ENCODE assay signal across 10 mouse cellular contexts in the genomic region with DNA sequence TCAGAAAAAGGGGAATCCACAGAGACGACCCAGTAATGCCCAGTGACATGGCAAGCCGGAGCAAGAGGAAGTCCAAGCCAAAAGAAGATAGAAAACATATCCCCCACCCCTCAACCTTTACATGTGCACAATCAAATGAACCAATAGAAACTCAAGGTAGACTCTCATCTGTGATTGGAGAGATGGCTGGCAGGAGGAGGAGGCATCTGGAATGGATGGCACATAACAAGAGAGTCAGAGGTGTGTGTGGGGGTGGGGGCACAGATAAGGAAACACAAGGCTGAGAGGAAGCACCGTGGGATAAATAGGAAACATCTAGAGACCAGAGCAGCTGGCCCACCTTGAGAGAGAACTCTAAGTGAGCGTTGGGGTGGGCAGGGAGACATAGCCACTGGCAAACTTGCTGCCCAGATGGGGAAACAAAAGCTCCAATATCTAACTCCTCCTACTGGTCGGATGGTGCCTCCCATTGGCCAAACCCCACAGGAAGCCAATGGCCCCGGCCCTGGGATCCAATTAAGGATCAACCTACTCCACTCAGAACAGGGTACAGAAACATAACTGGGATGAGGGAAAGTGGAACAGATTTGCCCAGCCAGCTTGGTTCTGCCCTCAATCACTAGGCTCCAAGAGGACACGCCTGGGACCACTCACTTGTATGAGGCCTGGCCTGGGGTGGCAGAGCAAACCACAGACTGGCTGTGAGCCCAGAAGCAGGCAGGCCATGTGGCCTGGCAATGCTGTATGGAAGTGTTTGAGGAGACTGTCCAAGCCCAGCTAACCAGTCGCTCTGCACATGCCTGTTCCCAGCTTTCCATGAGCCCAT.
A peak's percentile ranks its signal among the peaks of the same experiment; 100 is the strongest.
DNase-seq lines count a peak whose midpoint lies in the region; ATAC-seq and TF ChIP-seq lines count a peak whose summit lies in the region.
"Had no signal": no experiment of that assay in that cellular context is flagged by ENCODE, and none has a peak within 500 bp of the region (broad histone marks: within the 10 kb centered on the region; RNA-seq: fewer than 3 reads in every experiment).

No protein-coding gene starts in this region.

- DNase-seq in CD4-positive, CD25-positive, alpha-beta regulatory T cell, adult 2 months (ENCODE audit: low read depth, low spot score) = peak; percentile 2
- peak; percentile 61 for DNase-seq in brain, adult 2 months (ENCODE audit: low read depth, low spot score)
- DNase-seq in lung, postnatal 0 days (ENCODE audit: low spot score) = no peak
- no peak for DNase-seq in urinary bladder, postnatal 10 days (ENCODE audit: low spot score)
- DNase-seq in urinary bladder, postnatal 4 days (ENCODE audit: low spot score in 2 of 2) = no peak

- TF ChIP-seq CTCF in intestine, postnatal 0 days (IDR thresholded peaks at IDR 0.05; ENCODE audit: low read depth) = no peak
- TF ChIP-seq CTCF in lung, postnatal 0 days (IDR thresholded peaks at IDR 0.05) = no peak

- ATAC-seq in CD4-positive, CD25-positive, alpha-beta regulatory T cell, adult 4 months = no peak
- no peak for ATAC-seq in intestine, embryonic 16.5 days
- no peak for ATAC-seq in intestine, postnatal 0 days
- ATAC-seq in lung, postnatal 0 days = peak; percentile 36
- ATAC-seq: forebrain, embryonic 13.5 days had no signal

- no peaks in the 10 kb centered on the region for H3K9me3 ChIP-seq in intestine, embryonic 16.5 days (ENCODE audit: control insufficient read depth, low read length)
- H3K9me3 ChIP-seq in intestine, postnatal 0 days (ENCODE audit: control insufficient read depth) = no peaks in the 10 kb centered on the region
- no peaks in the 10 kb centered on the region for H3K9me3 ChIP-seq in lung, postnatal 0 days (ENCODE audit: low read length)
- H3K9me3 ChIP-seq: forebrain, embryonic 13.5 days; neural tube, embryonic 13.5 days had no signal

- 51% methylated on average over 8 of the region's 8 CpGs for WGBS in intestine, embryonic 16.5 days
- WGBS in intestine, postnatal 0 days = 61% methylated on average over 8 of the region's 8 CpGs
- 49% methylated on average over 8 of the region's 8 CpGs for WGBS in lung, postnatal 0 days

- H3K36me3 ChIP-seq in intestine, embryonic 16.5 days (ENCODE audit: control insufficient read depth, insufficient read depth, low read length) = no peaks in the 10 kb centered on the region
- no peaks in the 10 kb centered on the region for H3K36me3 ChIP-seq in intestine, postnatal 0 days (ENCODE audit: control insufficient read depth, insufficient read depth)
- H3K36me3 ChIP-seq in lung, postnatal 0 days (ENCODE audit: insufficient read depth, low read length) = no peaks in the 10 kb centered on the region
- H3K36me3 ChIP-seq: neural tube, embryonic 13.5 days had no signal

- H3K4me3 ChIP-seq in intestine, embryonic 16.5 days (ENCODE audit: low read length) = no peak overlapping the region
- H3K4me3 ChIP-seq in intestine, postnatal 0 days (ENCODE audit: low read depth, low read length) = no peak overlapping the region
- no peak overlapping the region for H3K4me3 ChIP-seq in lung, postnatal 0 days (ENCODE audit: low read depth, low read length)
- H3K4me3 ChIP-seq: forebrain, embryonic 13.5 days; neural tube, embryonic 13.5 days had no signal

- H3K9ac ChIP-seq in intestine, embryonic 16.5 days (ENCODE audit: low read depth, low read length) = no peak overlapping the region
- H3K9ac ChIP-seq in intestine, postnatal 0 days (ENCODE audit: low read depth, low read length) = no peak overlapping the region
- H3K9ac ChIP-seq in lung, postnatal 0 days (replicated peaks; ENCODE audit: low read depth) = no peak overlapping the region
- H3K9ac ChIP-seq: forebrain, embryonic 13.5 days; neural tube, embryonic 13.5 days had no signal

- TF ChIP-seq EP300 in lung, postnatal 0 days (IDR thresholded peaks at IDR 0.05) = no peak

- H3K27me3 ChIP-seq in intestine, embryonic 16.5 days (replicated peaks; ENCODE audit: control insufficient read depth, insufficient read depth, low read length) = peaks cover 12% of the 10 kb centered on the region; the same call in 1 of the 2 replicates
- H3K27me3 ChIP-seq in intestine, postnatal 0 days (replicated peaks; ENCODE audit: control insufficient read depth, insufficient read depth, low read length) = 0 out of 2 replicates have a peak, but pooled peaks cover 7% of the 10 kb centered on the region
- no peaks in the 10 kb centered on the region for H3K27me3 ChIP-seq in lung, postnatal 0 days (replicated peaks; ENCODE audit: insufficient read depth, low read length)

- H3K4me2 ChIP-seq in intestine, embryonic 16.5 days (ENCODE audit: low read depth, low read length) = no peak overlapping the region
- H3K4me2 ChIP-seq in intestine, postnatal 0 days (replicated peaks; ENCODE audit: low read depth) = no peak overlapping the region
- H3K4me2 ChIP-seq in lung, postnatal 0 days (replicated peaks; ENCODE audit: low read depth, low read length) = no peak overlapping the region
- H3K4me2 ChIP-seq: forebrain, embryonic 13.5 days; neural tube, embryonic 13.5 days had no signal

- H3K27ac ChIP-seq in intestine, embryonic 16.5 days (ENCODE audit: low read length) = peak overlapping the region; percentile 19
- no peak overlapping the region for H3K27ac ChIP-seq in intestine, postnatal 0 days (ENCODE audit: low read depth, low read length)
- H3K27ac ChIP-seq in lung, postnatal 0 days (ENCODE audit: low read length) = no peak overlapping the region
- H3K27ac ChIP-seq: forebrain, embryonic 13.5 days; neural tube, embryonic 13.5 days had no signal

- 0 out of 2 replicates have a peak, but pooled peaks cover 4% of the 10 kb centered on the region for H3K4me1 ChIP-seq in intestine, embryonic 16.5 days (ENCODE audit: control insufficient read depth, insufficient read depth, low read length)
- no peaks in the 10 kb centered on the region for H3K4me1 ChIP-seq in intestine, postnatal 0 days (replicated peaks; ENCODE audit: control insufficient read depth, insufficient read depth, low read length)
- no peaks in the 10 kb centered on the region for H3K4me1 ChIP-seq in lung, postnatal 0 days (ENCODE audit: insufficient read depth, low read depth, low read length)

Comparison
In these comparisons a context has a peak if more than half of its experiments do, and no peak if none do; other contexts are left out.
1. DNase-seq: peak in CD4-positive, CD25-positive, alpha-beta regulatory T cell, adult 2 months (single experiment) and brain, adult 2 months (single experiment); none in lung, postnatal 0 days (single experiment), urinary bladder, postnatal 10 days (single experiment) and urinary bladder, postnatal 4 days (0 of 2).